Mouse (Mus musculus): ENCODE data around the gene 2700081O15Rik.

GRCm38 (mm10) chr19:7404623-7405229 is 12.7 kb upstream of the 2700081O15Rik start:
- TF ChIP-seq POLR2A (IDR thresholded peaks at IDR 0.05; ENCODE audit: extremely low read depth, insufficient read depth, low read length) (no peak), CTCF (IDR thresholded peaks at IDR 0.05; ENCODE audit: low read depth, low read length) (no peak)
